Mouse (Mus musculus): ENCODE measurements around the gene Fem1a. TPM values are rescaled to one million over a fixed set of nuclear protein-coding genes. Genes with fewer than 3 reads are reported as not detected.

Fem1a gene
- polyA plus RNA-seq (2021; fragmentation: Nextera tagmentation): 9.4 and 10.9 TPM in 2 replicates
- long read RNA-seq, experiment 1, full-length matches to known transcripts: 44 of 44 reads
- long read RNA-seq, experiment 1, partial matches to known transcripts: 0 of 44 reads
- long read RNA-seq, experiment 1, other reads (novel, unspliced or antisense): 0 of 44 reads
- long read RNA-seq, experiment 2, full-length matches to known transcripts: 162 of 163 reads
- long read RNA-seq, experiment 2, partial matches to known transcripts: 0 of 163 reads
- long read RNA-seq, experiment 2, other reads (novel, unspliced or antisense): 1 of 163 reads

DNA sequence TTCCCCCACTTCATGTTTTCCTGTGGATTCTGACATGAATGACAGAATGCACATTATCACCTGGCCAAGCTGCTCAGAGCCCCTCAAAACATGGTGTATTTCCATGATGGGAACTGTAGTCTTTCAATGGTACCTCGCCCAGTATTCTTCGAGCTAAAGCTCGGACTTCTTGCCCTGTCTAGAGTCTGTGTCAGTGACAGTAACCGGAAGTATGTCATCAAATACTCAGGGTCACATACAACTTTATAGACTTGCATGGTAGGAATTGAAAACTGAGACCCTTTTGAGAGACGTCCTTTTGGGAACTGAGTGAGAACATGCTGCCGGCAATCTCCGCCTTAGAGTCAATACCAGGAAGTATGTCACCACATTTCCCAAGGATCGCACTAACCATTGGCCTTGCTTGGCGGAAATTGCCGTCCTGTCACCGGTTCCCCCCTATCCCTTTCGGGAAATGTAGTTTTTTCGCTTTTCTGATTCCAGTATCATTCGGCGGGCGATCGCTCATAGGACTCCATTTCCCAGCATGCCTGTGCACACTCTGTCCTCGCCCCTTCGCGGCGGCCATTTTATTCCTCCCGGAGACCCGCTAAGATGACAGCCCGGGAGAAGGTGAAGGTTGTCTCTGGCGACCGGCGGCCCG, at the start of gene Fem1a:
TSS of gene Fem1a (plus strand) at position 572 of the 643 bp plus-strand sequence.

DNA sequence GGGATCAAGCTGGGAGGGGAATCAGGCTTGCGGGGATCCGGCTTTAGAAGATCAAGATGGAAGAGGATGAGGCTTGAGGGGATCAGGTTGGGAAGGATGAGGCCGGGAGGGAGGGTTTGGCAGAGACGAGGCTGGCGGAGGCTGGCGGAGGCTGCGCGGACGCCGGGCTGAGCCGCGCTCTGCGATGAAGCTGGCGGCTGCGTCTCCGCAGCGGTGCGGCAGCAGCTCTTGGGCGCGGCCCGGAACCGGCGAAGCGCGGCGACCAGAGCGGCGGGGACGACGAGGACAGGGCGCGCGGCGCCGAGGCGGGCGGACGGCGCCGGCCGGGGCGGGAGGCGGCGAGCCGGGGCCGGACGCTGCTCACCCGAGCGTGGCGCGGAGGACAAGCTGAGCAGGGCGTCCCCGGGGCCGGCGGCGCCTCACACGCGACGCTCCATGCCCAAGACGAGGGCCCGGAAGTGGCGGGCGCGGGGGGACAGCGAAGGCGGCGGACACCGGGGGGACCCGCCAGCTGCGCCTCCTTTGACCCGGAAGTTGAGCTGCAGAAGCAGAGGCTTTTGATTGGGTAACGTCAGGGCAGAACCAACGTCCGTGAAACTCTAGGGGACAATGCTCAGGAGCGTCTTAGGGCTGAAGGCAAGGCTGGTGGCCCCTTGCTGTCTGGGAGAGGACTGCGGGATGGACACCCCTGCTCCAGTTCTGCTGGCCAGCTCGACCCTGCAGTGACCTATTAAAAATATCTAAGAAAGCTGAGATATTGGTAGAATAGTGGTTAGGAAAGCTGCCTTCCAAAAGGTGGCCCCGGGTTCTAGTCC, 38.0 kb upstream of the Fem1a start, which contains the start of gene Dpp9:
TSS of gene Dpp9 (minus strand) at position 529 of the 815 bp plus-strand sequence.

DNA sequence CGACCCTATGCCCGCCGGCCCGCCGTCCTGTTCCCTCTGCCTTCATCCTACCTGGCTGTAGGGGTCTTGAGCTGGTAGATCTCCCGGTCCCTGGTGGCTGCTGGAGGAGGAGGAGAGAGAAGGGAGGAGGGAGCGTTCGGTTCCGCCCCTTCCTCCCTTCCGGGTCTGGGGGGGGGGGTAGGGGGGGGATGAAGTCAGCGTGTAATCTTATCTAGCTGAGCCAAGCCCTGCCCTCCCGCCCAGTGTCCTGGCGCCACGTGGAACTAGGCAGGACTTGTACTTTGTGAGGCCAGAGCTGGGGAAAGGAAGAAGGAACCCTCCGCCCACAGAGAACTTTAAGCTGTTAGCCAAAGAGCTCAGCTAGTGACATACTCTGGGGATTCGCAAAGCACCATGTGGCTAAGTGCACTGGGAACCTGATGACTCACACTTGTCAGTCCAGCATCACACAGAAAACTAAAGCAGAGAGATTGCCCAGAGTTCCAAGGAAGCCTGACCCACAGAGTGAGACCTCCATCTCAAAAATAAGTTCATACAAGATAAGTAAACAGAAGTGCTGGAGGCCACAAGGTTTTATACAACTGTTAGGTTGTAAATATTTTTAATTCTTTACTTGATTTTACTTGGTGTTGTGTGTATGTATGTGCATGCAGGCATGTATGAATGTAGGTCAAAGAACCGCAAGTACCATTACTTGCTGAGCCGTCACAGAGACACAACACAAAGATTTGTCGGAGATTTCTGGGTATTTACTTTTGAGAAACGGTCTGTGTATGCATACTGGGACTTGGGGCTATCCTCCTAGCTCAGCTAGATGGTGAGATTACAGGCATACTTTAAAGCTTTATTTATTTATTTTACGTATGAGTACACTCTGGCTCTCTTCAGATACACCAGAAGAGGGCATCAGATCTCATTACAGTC, 20.3 kb downstream of the Fem1a start, which contains the start of gene Ticam1:
TSS of gene Ticam1 (minus strand) at position 144 of the 924 bp plus-strand sequence.

DNA sequence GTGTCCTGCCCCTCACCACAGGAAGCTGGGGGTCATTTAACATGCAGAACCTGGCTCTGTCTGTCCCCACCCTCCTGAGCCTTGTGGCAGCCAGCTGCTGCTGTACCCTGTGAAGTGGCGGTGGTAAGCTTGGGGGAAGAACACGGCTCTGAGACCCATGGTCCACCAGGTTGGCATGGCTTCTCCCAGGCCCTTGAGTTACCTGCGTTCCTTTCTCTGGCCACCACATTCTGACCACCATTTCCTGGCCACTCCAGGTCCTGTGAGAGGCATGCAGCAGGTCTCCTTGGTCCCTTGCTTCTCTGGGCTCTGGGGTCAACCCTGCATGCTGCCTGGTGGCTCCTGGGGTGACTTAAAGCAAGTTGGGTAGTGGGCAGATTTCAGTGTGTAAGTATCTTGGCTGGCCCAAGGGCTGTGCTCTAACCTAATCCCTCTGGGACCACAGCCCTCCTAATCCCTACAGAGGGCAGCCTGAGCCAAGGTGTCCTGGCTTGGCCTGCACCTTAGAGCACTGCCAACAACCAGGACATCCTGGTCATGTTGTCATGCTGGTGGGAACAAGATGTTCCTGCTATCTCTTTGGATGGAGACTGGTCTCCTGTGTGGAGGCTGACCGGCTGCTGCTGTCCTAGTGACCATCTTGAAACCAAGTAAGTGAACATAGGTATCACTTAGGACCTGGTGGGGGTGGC, 36.1 kb downstream of the Fem1a start, which contains the start of gene Plin3:
TSS of gene Plin3 (minus strand) at position 343 of the 692 bp plus-strand sequence.

DNA sequence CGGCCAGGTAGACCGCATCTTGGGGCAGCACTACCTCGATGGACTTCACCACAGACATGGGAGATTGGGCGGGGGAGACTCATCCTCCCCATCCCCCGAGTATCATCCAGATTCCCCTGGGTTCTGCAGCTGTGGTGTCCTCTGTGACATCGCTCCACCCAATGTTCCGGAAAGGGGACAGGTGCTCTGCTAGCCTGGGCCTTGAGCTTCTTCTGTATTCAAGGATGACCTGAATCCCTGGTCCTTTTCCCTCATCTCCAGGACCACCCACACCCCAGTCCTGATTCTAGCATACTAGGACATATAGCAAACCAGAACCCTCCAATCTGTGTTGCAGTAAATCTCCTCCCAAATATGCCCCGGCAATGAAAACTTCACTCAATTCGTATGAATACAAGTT, 43.6 kb downstream of the Fem1a start, which contains the start of gene Arrdc5:
TSS of gene Arrdc5 (minus strand) at position 101 of the 400 bp plus-strand sequence.

DNA sequence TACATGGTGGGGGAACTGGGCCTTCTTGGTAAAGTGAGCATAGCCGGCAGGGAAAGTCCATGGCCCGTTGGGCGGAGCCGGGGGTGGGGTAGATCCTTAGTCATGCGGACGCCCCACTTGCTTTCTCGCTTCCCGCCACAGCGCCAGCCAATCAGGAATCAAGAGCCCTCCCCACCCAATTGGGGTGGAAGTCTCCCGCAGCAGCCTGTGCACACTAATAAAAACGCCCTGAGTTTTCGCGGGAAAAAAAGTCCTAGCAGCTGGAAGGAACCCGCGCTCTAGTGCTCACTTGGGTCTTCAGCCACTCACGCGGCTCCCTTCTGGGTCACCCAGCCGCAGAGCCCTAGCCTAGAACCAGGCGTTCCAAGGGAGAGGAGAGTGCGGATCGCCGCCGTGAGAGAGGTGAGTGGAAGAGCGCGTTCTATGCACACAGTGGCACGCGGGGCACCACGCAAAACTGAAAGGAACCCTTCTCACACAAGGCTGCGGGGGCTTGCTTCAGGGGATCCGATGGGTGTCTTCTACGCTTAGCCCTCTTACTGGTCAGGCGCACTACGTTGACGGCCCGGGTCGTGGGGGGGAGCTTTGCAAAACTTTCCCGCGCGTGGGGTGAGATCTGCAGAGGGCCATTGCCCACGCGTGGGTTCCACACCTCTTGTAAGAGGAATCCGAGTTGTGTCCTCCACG, 46.7 kb downstream of the Fem1a start, which contains the start of gene Uhrf1:
TSS of gene Uhrf1 (plus strand) at position 162 of the 687 bp plus-strand sequence.

Small RNA genes within 50 kb of the gene (microRNA-seq; reads per million reads assigned to microRNA genes)
- 1,626 reads per million, percentile 86 among the genes with 10 or more reads in this experiment for gene Mir7b

Other genes starting within 250 kb of the Fem1a start
- 37.8 and 39.8 TPM in 2 replicates for gene Sh3gl1, start 220.2 kb upstream of the Fem1a start, polyA plus RNA-seq (2021; fragmentation: Nextera tagmentation)
- 0.68 and 0.92 TPM in 2 replicates for gene Chaf1a, start 216.4 kb upstream of the Fem1a start, polyA plus RNA-seq (2021; fragmentation: Nextera tagmentation)
- 84.0 and 89.6 TPM in 2 replicates for gene Ubxn6, start 181.8 kb upstream of the Fem1a start, polyA plus RNA-seq (2021; fragmentation: Nextera tagmentation)
- gene Hdgfl2, start 177.2 kb upstream of the Fem1a start, polyA plus RNA-seq (2021; fragmentation: Nextera tagmentation): 73.1 and 79.1 TPM in 2 replicates
- gene Plin4, start 147.0 kb upstream of the Fem1a start, polyA plus RNA-seq (2021; fragmentation: Nextera tagmentation): 0.13 and 0.18 TPM in 2 replicates
- gene Plin5, start 139.2 kb upstream of the Fem1a start, polyA plus RNA-seq (2021; fragmentation: Nextera tagmentation): 2.0 and 2.2 TPM in 2 replicates
- 1.5 and 1.8 TPM in 2 replicates for gene Lrg1, start 134.8 kb upstream of the Fem1a start, polyA plus RNA-seq (2021; fragmentation: Nextera tagmentation)
- gene Sema6b, start 116.5 kb upstream of the Fem1a start, polyA plus RNA-seq (2021; fragmentation: Nextera tagmentation): 3.9 and 4.9 TPM in 2 replicates
- 7.2 and 9.1 TPM in 2 replicates for gene Tnfaip8l1, start 94.3 kb upstream of the Fem1a start, polyA plus RNA-seq (2021; fragmentation: Nextera tagmentation)
- 83.8 and 89.4 TPM in 2 replicates for gene Mydgf, start 72.9 kb upstream of the Fem1a start, polyA plus RNA-seq (2021; fragmentation: Nextera tagmentation)
- 17.7 and 19.1 TPM in 2 replicates for gene Dpp9, start 37.9 kb upstream of the Fem1a start, polyA plus RNA-seq (2021; fragmentation: Nextera tagmentation)
- 2.2 and 2.6 TPM in 2 replicates for gene Ticam1, start 20.0 kb downstream of the Fem1a start, polyA plus RNA-seq (2021; fragmentation: Nextera tagmentation)
- 6.1 and 9.9 TPM in 2 replicates for gene Plin3, start 36.1 kb downstream of the Fem1a start, polyA plus RNA-seq (2021; fragmentation: Nextera tagmentation)
- not detected in 2 replicates for gene Arrdc5, start 43.5 kb downstream of the Fem1a start, polyA plus RNA-seq (2021; fragmentation: Nextera tagmentation)
- 0.15 and 0.48 TPM in 2 replicates for gene Uhrf1, start 46.5 kb downstream of the Fem1a start, polyA plus RNA-seq (2021; fragmentation: Nextera tagmentation)
- 25.3 and 26.4 TPM in 2 replicates for gene Kdm4b, start 69.3 kb downstream of the Fem1a start, polyA plus RNA-seq (2021; fragmentation: Nextera tagmentation)
- 187 and 245 TPM in 2 replicates for gene Ptprs, start 219.7 kb downstream of the Fem1a start, polyA plus RNA-seq (2021; fragmentation: Nextera tagmentation)

Measured in layer of hippocampus, adult 6 months (tissue).